Mouse (Mus musculus) hindbrain, embryonic 13.5 days (tissue): Measurements from ENCODE around the gene Phactr3. TPM values are rescaled to one million over a fixed set of nuclear protein-coding genes. Genes with fewer than 3 reads are reported as not detected.

ENCODE experiments used
- ATAC-seq: fragments of 200-750 bp; cut with Nextera tagmentation; 2 replicates; pipeline ENCODE4 v1.8.0; 2017; ENCODE audit warnings: moderate TSS enrichment; ENCODE audit not compliant: low FRiP score
- H3K27ac ChIP-seq: fragments of 300-500 bp; sonication (generic); 2 replicates; pipeline ENCODE4 v1.5.1; 2015; ENCODE audit warnings: inconsistent platforms, mild to moderate bottlenecking, moderate library complexity
- H3K27me3 ChIP-seq: fragments of 300-500 bp; sonication (generic); 2 replicates; pipeline ENCODE4 v1.6.1; 2015; ENCODE audit warnings: mild to moderate bottlenecking, inconsistent platforms
- H3K36me3 ChIP-seq: fragments of 300-500 bp; sonication (generic); 2 replicates; pipeline ENCODE4 v1.6.1; 2015; ENCODE audit warnings: mild to moderate bottlenecking, inconsistent platforms
- H3K4me1 ChIP-seq: fragments of 300-500 bp; sonication (generic); replicated peaks from 2 replicates; pipeline ENCODE4 v1.6.1; 2015; ENCODE audit warnings: inconsistent platforms
- H3K4me2 ChIP-seq: fragments of 300-500 bp; sonication (generic); 2 replicates; pipeline ENCODE4 v1.6.1; 2015; ENCODE audit warnings: inconsistent platforms, mild to moderate bottlenecking, moderate library complexity
- H3K4me3 ChIP-seq: fragments of 300-500 bp; sonication (generic); 2 replicates; pipeline ENCODE4 v1.5.1; 2015; ENCODE audit warnings: mild to moderate bottlenecking, inconsistent platforms
- H3K9ac ChIP-seq: fragments of 300-500 bp; sonication (generic); 2 replicates; pipeline ENCODE4 v1.6.1; 2015; ENCODE audit warnings: mild to moderate bottlenecking, inconsistent platforms
- H3K9me3 ChIP-seq: fragments of 300-500 bp; sonication (generic); 2 replicates; pipeline ENCODE4 v1.6.1; 2016; ENCODE audit warnings: inconsistent platforms
- WGBS: fragments of 180-500 bp; shearing (Covaris S2); methylation state at CpG from one replicate; pipeline ENCODE4 v1.1.7; 2015; 5-methylcytosine and 5-hydroxymethylcytosine counted together
- polyA plus RNA-seq: library from polyadenylated mRNA; unstranded; fragments of >200 nt; fragmentation: Nextera tagmentation; extraction: Ambion mirVana; gene quantifications from 2 replicates; pipeline ENCODE4 v1.2.1, GENCODE M21; 2015

Gene Phactr3
- polyA plus RNA-seq, 1 experiment from 2014 or later, result 42.1 TPM

DNA sequence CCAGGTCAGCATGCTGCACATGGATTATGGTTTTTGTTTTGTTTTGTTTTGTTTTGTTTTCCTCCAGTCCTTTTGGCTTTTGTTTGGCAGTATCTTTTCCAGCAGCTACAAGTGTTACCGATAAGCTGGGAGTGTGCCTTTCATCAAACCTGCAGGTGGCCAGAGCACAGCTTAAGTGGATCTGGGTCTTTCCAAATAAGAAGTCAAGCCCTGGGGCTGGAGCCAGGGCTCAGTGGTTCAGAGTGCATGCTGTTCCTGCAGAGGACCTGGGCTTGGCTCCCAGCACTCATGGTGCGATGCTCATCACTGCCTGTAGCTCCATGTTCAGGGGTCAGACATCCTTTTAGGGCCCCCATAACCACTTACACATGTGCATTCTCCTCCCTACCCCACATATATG, 55.2 kb downstream of the Phactr3 start:
- ATAC-seq, result no peak
- H3K36me3 ChIP-seq, result no peaks in the 10 kb centered on the region
- no peak overlapping the region for H3K4me2 ChIP-seq
- H3K27me3 ChIP-seq, result no peaks in the 10 kb centered on the region
- H3K9me3 ChIP-seq, result no peaks in the 10 kb centered on the region
- H3K4me3 ChIP-seq, result no peak overlapping the region
- H3K27ac ChIP-seq, result no peak overlapping the region
- 53% methylated on average over 2 of the region's 2 CpGs for WGBS
- no peak overlapping the region for H3K9ac ChIP-seq
- H3K4me1 ChIP-seq, result peaks cover 33% of the 10 kb centered on the region

- 17% methylated on average over 16 of the region's 16 CpGs for WGBS
Observed at GRCm38 (mm10) chr2:178175286-178175931, 56.6 kb downstream of the Phactr3 start.

GRCm38 (mm10) chr2:178184251-178184650, 65.5 kb downstream of the Phactr3 start:
- Histone ChIP-seq H3K36me3 (0 out of 2 replicates have a peak, but pooled peaks cover 6% of the 10 kb centered on the region), H3K9ac (no peak overlapping the region), H3K9me3 (no peaks in the 10 kb centered on the region), H3K27ac (no peak overlapping the region), H3K4me3 (no peak overlapping the region), H3K4me1 (peaks cover 18% of the 10 kb centered on the region), H3K4me2 (no peak overlapping the region), H3K27me3 (no peaks in the 10 kb centered on the region)
- WGBS, result 79% methylated on average over 5 of the region's 5 CpGs
- no peak for ATAC-seq

More at GRCm38 (mm10) chr2:178175286-178175931, 56.6 kb downstream of the Phactr3 start:
- Histone ChIP-seq H3K27me3 (no peaks in the 10 kb centered on the region), H3K4me1 (peaks cover 22% of the 10 kb centered on the region), H3K27ac (peak overlapping the region; percentile 87), H3K4me2 (peak overlapping the region; percentile 52), H3K36me3 (no peaks in the 10 kb centered on the region), H3K9me3 (no peaks in the 10 kb centered on the region), H3K4me3 (peak overlapping the region; percentile 25; the same call in 1 of the 2 replicates), H3K9ac (peak overlapping the region; percentile 63)
- peak; percentile 77 for ATAC-seq

- Histone ChIP-seq H3K9ac (no peak overlapping the region), H3K4me1 (peaks cover 18% of the 10 kb centered on the region), H3K36me3 (0 out of 2 replicates have a peak, but pooled peaks cover 6% of the 10 kb centered on the region), H3K4me2 (no peak overlapping the region), H3K27ac (no peak overlapping the region), H3K4me3 (no peak overlapping the region), H3K27me3 (no peaks in the 10 kb centered on the region), H3K9me3 (no peaks in the 10 kb centered on the region)
- 0 out of 2 replicates have a peak, but pooled peaks have one; percentile 15 for ATAC-seq
- WGBS, result 59% methylated on average over 6 of the region's 6 CpGs
Observed at GRCm38 (mm10) chr2:178184862-178185261, 66.1 kb downstream of the Phactr3 start.

- peaks cover 36% of the 10 kb centered on the region for H3K4me1 ChIP-seq
- WGBS, result 65% methylated on average over 2 of the region's 2 CpGs
- no peaks in the 10 kb centered on the region for H3K9me3 ChIP-seq
- no peaks in the 10 kb centered on the region for H3K27me3 ChIP-seq
- H3K27ac ChIP-seq, result no peak overlapping the region
- no peak overlapping the region for H3K9ac ChIP-seq
- H3K4me2 ChIP-seq, result no peak overlapping the region
- 0 out of 2 replicates have a peak, but pooled peaks cover 6% of the 10 kb centered on the region for H3K36me3 ChIP-seq
- H3K4me3 ChIP-seq, result no peak overlapping the region
- ATAC-seq, result no peak
Observed at GRCm38 (mm10) chr2:178188988-178189387, 70.2 kb downstream of the Phactr3 start.

GRCm38 (mm10) chr2:178192881-178193280, 74.1 kb downstream of the Phactr3 start:
- Histone ChIP-seq H3K27ac (peak overlapping the region; percentile 67), H3K36me3 (no peaks in the 10 kb centered on the region), H3K4me1 (peaks cover 40% of the 10 kb centered on the region), H3K4me3 (no peak overlapping the region), H3K4me2 (no peak overlapping the region), H3K27me3 (no peaks in the 10 kb centered on the region), H3K9ac (0 out of 2 replicates have a peak overlapping the region, but pooled peaks have one; percentile 29), H3K9me3 (no peaks in the 10 kb centered on the region)
- WGBS, result 57% methylated on average over 9 of the region's 9 CpGs
- ATAC-seq, result no peak

DNA sequence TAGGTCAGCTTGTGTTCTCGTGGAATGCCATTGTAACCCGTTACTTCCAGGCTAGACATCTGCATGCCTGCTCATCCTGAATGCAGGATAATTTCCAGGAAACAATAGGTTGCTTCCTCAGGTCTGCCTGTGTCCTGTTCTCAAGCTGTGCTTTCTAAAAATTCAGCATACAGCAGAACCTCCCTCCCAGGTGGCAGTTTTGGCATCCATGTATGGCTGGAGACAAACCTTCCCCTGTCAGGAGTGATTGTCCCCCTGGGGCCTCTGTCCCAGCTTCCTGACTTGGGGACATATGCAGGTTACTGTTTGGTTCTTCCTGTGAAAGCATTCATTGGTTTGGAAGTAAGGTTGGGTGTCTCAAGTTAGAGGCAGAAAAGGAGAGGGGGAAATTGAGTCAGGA, 74.7 kb downstream of the Phactr3 start:
- H3K4me1 ChIP-seq, result peaks cover 37% of the 10 kb centered on the region
- H3K9me3 ChIP-seq, result no peaks in the 10 kb centered on the region
- H3K4me2 ChIP-seq, result no peak overlapping the region
- 33% methylated on average over 2 of the region's 2 CpGs for WGBS
- peak overlapping the region; percentile 67 for H3K27ac ChIP-seq
- no peaks in the 10 kb centered on the region for H3K36me3 ChIP-seq
- 0 out of 2 replicates have a peak overlapping the region, but pooled peaks have one; percentile 29 for H3K9ac ChIP-seq
- no peak for ATAC-seq
- no peaks in the 10 kb centered on the region for H3K27me3 ChIP-seq
- no peak overlapping the region for H3K4me3 ChIP-seq

GRCm38 (mm10) chr2:178194908-178195307, 76.1 kb downstream of the Phactr3 start:
- 61% methylated on average over 5 of the region's 5 CpGs for WGBS
- Histone ChIP-seq H3K9me3 (no peaks in the 10 kb centered on the region), H3K27ac (0 out of 2 replicates have a peak overlapping the region, but pooled peaks have one; percentile 44), H3K4me3 (no peak overlapping the region), H3K9ac (no peak overlapping the region; the same call in 1 of the 2 replicates), H3K27me3 (no peaks in the 10 kb centered on the region), H3K4me2 (no peak overlapping the region), H3K36me3 (no peaks in the 10 kb centered on the region), H3K4me1 (peaks cover 32% of the 10 kb centered on the region)
- no peak for ATAC-seq

DNA sequence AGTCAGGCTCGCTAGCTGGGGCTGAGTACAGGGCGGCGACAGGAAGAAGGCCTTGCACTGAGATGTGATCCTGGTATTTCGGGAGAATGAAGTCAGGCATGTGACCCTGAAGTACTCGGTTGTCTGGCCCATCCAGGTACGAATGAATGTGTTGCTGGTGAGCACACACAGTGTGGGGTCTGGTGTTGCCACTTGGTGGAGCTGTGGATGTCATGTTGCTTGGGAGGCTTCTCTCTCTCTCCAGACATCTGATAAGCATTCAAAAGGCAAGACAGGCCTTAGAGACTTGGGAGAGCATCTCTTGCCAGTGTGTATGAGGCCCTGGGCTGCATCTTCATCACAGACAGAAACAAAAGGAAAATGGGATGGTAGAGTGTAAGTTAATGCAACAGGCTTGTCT, 77.3 kb downstream of the Phactr3 start:
- Histone ChIP-seq H3K4me3 (no peak overlapping the region), H3K4me1 (peaks cover 32% of the 10 kb centered on the region), H3K4me2 (no peak overlapping the region), H3K27me3 (no peaks in the 10 kb centered on the region), H3K9me3 (no peaks in the 10 kb centered on the region), H3K27ac (no peak overlapping the region), H3K36me3 (no peaks in the 10 kb centered on the region), H3K9ac (no peak overlapping the region)
- 93% methylated on average over 6 of the region's 6 CpGs for WGBS
- no peak for ATAC-seq

DNA sequence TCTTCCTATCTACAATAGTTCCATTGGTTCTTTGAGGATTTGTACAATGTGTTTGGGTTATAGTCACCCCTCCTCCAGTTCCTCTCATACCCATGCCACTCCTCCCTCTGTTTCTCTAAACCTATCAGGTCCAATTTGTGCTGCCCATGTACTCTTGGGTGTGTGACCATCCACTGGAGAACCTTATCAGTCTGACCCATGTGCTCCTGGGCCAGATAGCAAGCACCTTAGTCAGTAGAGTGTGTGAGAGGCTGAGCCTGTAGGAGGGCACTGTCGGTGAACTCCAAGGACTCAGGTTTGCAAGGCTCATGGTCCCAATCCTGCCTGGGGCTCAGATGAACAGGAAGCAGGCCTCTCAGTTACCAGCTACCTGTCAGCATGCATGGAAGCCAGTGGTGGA, 78.8 kb downstream of the Phactr3 start:
- no peaks in the 10 kb centered on the region for H3K36me3 ChIP-seq
- no peak overlapping the region for H3K9ac ChIP-seq
- WGBS, result 86% methylated on average over 1 of the region's 1 CpGs
- no peak overlapping the region for H3K27ac ChIP-seq
- no peak for ATAC-seq
- no peaks in the 10 kb centered on the region for H3K9me3 ChIP-seq
- no peak overlapping the region for H3K4me2 ChIP-seq
- no peak overlapping the region for H3K4me3 ChIP-seq
- H3K4me1 ChIP-seq, result peaks cover 28% of the 10 kb centered on the region
- no peaks in the 10 kb centered on the region for H3K27me3 ChIP-seq

DNA sequence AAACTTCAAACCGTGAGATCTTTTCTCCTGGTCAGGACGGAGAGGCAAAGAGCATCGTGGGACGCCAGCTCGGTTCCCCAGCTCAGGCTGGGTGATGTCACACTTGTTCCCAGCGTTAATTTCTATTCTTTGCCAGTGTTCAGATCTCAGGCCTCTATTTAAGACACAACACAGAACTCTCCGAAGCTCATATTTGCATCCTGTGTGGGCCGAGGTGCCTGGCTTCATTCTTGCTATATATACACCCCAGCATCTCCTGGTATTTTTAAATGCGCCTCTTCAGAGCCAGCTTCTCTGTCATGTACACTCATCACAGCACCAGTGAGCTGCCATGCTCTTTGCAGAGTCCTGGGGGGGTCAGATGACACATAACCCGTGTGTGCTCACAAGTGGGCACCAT, 85.7 kb downstream of the Phactr3 start:
- Histone ChIP-seq H3K9me3 (no peaks in the 10 kb centered on the region), H3K27ac (no peak overlapping the region), H3K4me1 (no peaks in the 10 kb centered on the region), H3K36me3 (no peaks in the 10 kb centered on the region), H3K4me2 (no peak overlapping the region), H3K27me3 (no peaks in the 10 kb centered on the region), H3K4me3 (no peak overlapping the region), H3K9ac (no peak overlapping the region)
- no peak for ATAC-seq
- 82% methylated on average over 10 of the region's 10 CpGs for WGBS

- 68% methylated on average over 5 of the region's 5 CpGs for WGBS
- no peak overlapping the region for H3K4me2 ChIP-seq
- H3K4me3 ChIP-seq, result no peak overlapping the region
- H3K9ac ChIP-seq, result no peak overlapping the region
- no peak overlapping the region for H3K27ac ChIP-seq
- no peak for ATAC-seq
- no peaks in the 10 kb centered on the region for H3K36me3 ChIP-seq
- H3K9me3 ChIP-seq, result no peaks in the 10 kb centered on the region
- no peaks in the 10 kb centered on the region for H3K4me1 ChIP-seq
- no peaks in the 10 kb centered on the region for H3K27me3 ChIP-seq
Observed at GRCm38 (mm10) chr2:178208186-178208600, 89.4 kb downstream of the Phactr3 start.

- Histone ChIP-seq H3K9ac (no peak overlapping the region), H3K27ac (no peak overlapping the region), H3K4me3 (no peak overlapping the region), H3K9me3 (no peaks in the 10 kb centered on the region), H3K27me3 (no peaks in the 10 kb centered on the region), H3K4me2 (no peak overlapping the region), H3K36me3 (no peaks in the 10 kb centered on the region; the same call in 1 of the 2 replicates), H3K4me1 (no peaks in the 10 kb centered on the region)
- 80% methylated on average over 2 of the region's 2 CpGs for WGBS
- peak; percentile 30; the same call in 1 of the 2 replicates for ATAC-seq
Observed at GRCm38 (mm10) chr2:178213826-178214225, 95.1 kb downstream of the Phactr3 start.
